28 mouse cellular contexts compared by ENCODE assay signal in genomic region chr5:112053600-112054155, GRCm38 (mm10).
A peak's percentile ranks its signal among the peaks of the same experiment; 100 is the strongest.
DNase-seq lines count a peak whose midpoint lies in the region; ATAC-seq and TF ChIP-seq lines count a peak whose summit lies in the region.
"Had no signal": no experiment of that assay in that cellular context is flagged by ENCODE, and none has a peak within 500 bp of the region (broad histone marks: within the 10 kb centered on the region; RNA-seq: fewer than 3 reads in every experiment).

No protein-coding gene starts in this region.

- WGBS in forebrain, embryonic 15.5 days, result 83% methylated on average over 5 of the region's 5 CpGs
- WGBS in forebrain, embryonic 16.5 days, result 85% methylated on average over 5 of the region's 5 CpGs
- 85% methylated on average over 5 of the region's 5 CpGs for WGBS in neural tube, embryonic 15.5 days

- peak overlapping the region; percentile 62; the same call in 1 of the 2 replicates for H3K27ac ChIP-seq in forebrain, embryonic 15.5 days (replicated peaks)
- H3K27ac ChIP-seq in forebrain, embryonic 16.5 days (ENCODE audit: low read length), result no peak overlapping the region
- H3K27ac ChIP-seq in neural tube, embryonic 15.5 days (replicated peaks), result no peak overlapping the region
- H3K27ac ChIP-seq: gastrocnemius, adult 2 months; hindbrain, embryonic 15.5 days; limb, embryonic 13.5 days; midbrain, embryonic 10.5 days; neural tube, embryonic 12.5 days had no signal

- no peaks in the 10 kb centered on the region for H3K79me3 ChIP-seq in C2C12 (ENCODE audit: low read depth)

- no peaks in the 10 kb centered on the region for H3K9me3 ChIP-seq in forebrain, embryonic 15.5 days
- no peaks in the 10 kb centered on the region for H3K9me3 ChIP-seq in forebrain, embryonic 16.5 days (ENCODE audit: control insufficient read depth, low read length)
- H3K9me3 ChIP-seq in neural tube, embryonic 15.5 days (replicated peaks), result no peaks in the 10 kb centered on the region
- H3K9me3 ChIP-seq: hindbrain, embryonic 15.5 days; midbrain, embryonic 10.5 days; neural tube, embryonic 12.5 days had no signal

- no peak overlapping the region for H3K4me3 ChIP-seq in forebrain, embryonic 15.5 days
- H3K4me3 ChIP-seq in forebrain, embryonic 16.5 days (replicated peaks; ENCODE audit: low read length), result no peak overlapping the region
- H3K4me3 ChIP-seq in C2C12 (ENCODE audit: insufficient read depth, poor library complexity, severe bottlenecking), result no peak overlapping the region
- H3K4me3 ChIP-seq in neural tube, embryonic 15.5 days (replicated peaks), result no peak overlapping the region
- H3K4me3 ChIP-seq: gastrocnemius, adult 2 months; hindbrain, embryonic 15.5 days; limb, embryonic 13.5 days; midbrain, embryonic 10.5 days; neural tube, embryonic 12.5 days had no signal

- H3K4me2 ChIP-seq in forebrain, embryonic 15.5 days (replicated peaks), result no peak overlapping the region
- H3K4me2 ChIP-seq in forebrain, embryonic 16.5 days (ENCODE audit: low read length), result no peak overlapping the region
- no peak overlapping the region for H3K4me2 ChIP-seq in neural tube, embryonic 15.5 days
- H3K4me2 ChIP-seq: heart, embryonic 11.5 days; hindbrain, embryonic 15.5 days; limb, embryonic 13.5 days; liver, embryonic 11.5 days; neural tube, embryonic 12.5 days had no signal

- no peak overlapping the region for H3K9ac ChIP-seq in forebrain, embryonic 15.5 days (replicated peaks)
- no peak overlapping the region for H3K9ac ChIP-seq in forebrain, embryonic 16.5 days (replicated peaks; ENCODE audit: low read depth, low read length)
- H3K9ac ChIP-seq in neural tube, embryonic 15.5 days (replicated peaks), result no peak overlapping the region
- H3K9ac ChIP-seq: hindbrain, embryonic 15.5 days; limb, embryonic 13.5 days; neural tube, embryonic 12.5 days had no signal

- no peak for ATAC-seq in forebrain, embryonic 15.5 days (replicated peaks)
- ATAC-seq in forebrain, embryonic 16.5 days, result no peak
- ATAC-seq in neural tube, embryonic 15.5 days (ENCODE audit: low FRiP score), result no peak
- ATAC-seq: forebrain, embryonic 14.5 days; midbrain, embryonic 16.5 days; Patski had no signal

- H3ac ChIP-seq in C2C12 (ENCODE audit: control insufficient read depth, insufficient read length, low read depth), result no peak overlapping the region

- H3K36me3 ChIP-seq in forebrain, embryonic 15.5 days, result no peaks in the 10 kb centered on the region
- no peaks in the 10 kb centered on the region for H3K36me3 ChIP-seq in forebrain, embryonic 16.5 days (ENCODE audit: control insufficient read depth, insufficient read depth)
- H3K36me3 ChIP-seq in C2C12 (ENCODE audit: control insufficient read depth, insufficient read depth), result no peaks in the 10 kb centered on the region
- H3K36me3 ChIP-seq in neural tube, embryonic 15.5 days, result no peaks in the 10 kb centered on the region
- H3K36me3 ChIP-seq: G1E; hindbrain, embryonic 15.5 days; limb, embryonic 13.5 days; midbrain, embryonic 10.5 days; neural tube, embryonic 12.5 days had no signal

- H3K4me1 ChIP-seq in forebrain, embryonic 15.5 days, result peaks cover 46% of the 10 kb centered on the region
- H3K4me1 ChIP-seq in forebrain, embryonic 16.5 days (replicated peaks; ENCODE audit: control insufficient read depth, insufficient read depth, low read length), result peaks cover 36% of the 10 kb centered on the region
- peaks cover 14% of the 10 kb centered on the region for H3K4me1 ChIP-seq in neural tube, embryonic 15.5 days
- H3K4me1 ChIP-seq: limb, embryonic 13.5 days had no signal

- DNase-seq in R1 (ENCODE audit: low read depth, low spot score), result peak; percentile 83
- peak; percentile 12 for DNase-seq in lung, postnatal 25 days (ENCODE audit: low spot score)
- DNase-seq in right cerebral cortex, postnatal 10 days (ENCODE audit: low spot score in 2 of 2), result no peak
- no peak for DNase-seq in urinary bladder, postnatal 10 days (ENCODE audit: low spot score)
- DNase-seq: adrenal gland, postnatal 36 days; cerebellum, adult 18-20 months; cerebellum, postnatal 10 days; gastrocnemius, adult 2 months; gastrocnemius, postnatal 36 days; heart, adult 18-20 months; heart, postnatal 4 days; kidney, adult 2 months; kidney, postnatal 4 days; thymus, postnatal 14 days had no signal

- TF ChIP-seq CTCF in C2C12 (IDR thresholded peaks at IDR 0.05; ENCODE audit: control insufficient read depth, insufficient read depth, insufficient read length), result no peak

- no peaks in the 10 kb centered on the region for H3K79me2 ChIP-seq in C2C12 (ENCODE audit: control insufficient read depth, insufficient read depth)

- no peaks in the 10 kb centered on the region for H3K27me3 ChIP-seq in forebrain, embryonic 15.5 days
- no peaks in the 10 kb centered on the region for H3K27me3 ChIP-seq in forebrain, embryonic 16.5 days (replicated peaks; ENCODE audit: control insufficient read depth, insufficient read depth, low read length)
- H3K27me3 ChIP-seq in C2C12 (ENCODE audit: control insufficient read depth, insufficient read depth, insufficient read length), result peaks cover 3% of the 10 kb centered on the region
- no peaks in the 10 kb centered on the region; the same call in 1 of the 2 replicates for H3K27me3 ChIP-seq in neural tube, embryonic 15.5 days (replicated peaks)
- H3K27me3 ChIP-seq: hindbrain, embryonic 15.5 days; neural tube, embryonic 12.5 days had no signal

TF ChIP-seq in C2C12, 6 proteins besides CTCF, POLR2A, EP300 and RAD21:
- TF ChIP-seq CEBPB (IDR thresholded peaks at IDR 0.05; ENCODE audit: low read depth) (peak; percentile 85), MYOD1 (IDR thresholded peaks at IDR 0.05; ENCODE audit: control insufficient read depth, insufficient read length, low read depth) (no peak)

Comparison
In these comparisons a context has a peak if more than half of its experiments do, and no peak if none do; other contexts are left out.
1. DNase-seq: peak in R1 (single experiment) and lung, postnatal 25 days (single experiment); none in right cerebral cortex, postnatal 10 days (0 of 2) and urinary bladder, postnatal 10 days (single experiment).